Mouse (Mus musculus): ENCODE data around the gene Gmppa. TPM values are rescaled to one million over a fixed set of nuclear protein-coding genes. Genes with fewer than 3 reads are reported as not detected.

Gene Gmppa
- polyA plus RNA-seq (2015; fragmentation: Nextera tagmentation; extraction: Ambion mirVana), result 53.7 and 62.7 TPM in 2 replicates

DNA sequence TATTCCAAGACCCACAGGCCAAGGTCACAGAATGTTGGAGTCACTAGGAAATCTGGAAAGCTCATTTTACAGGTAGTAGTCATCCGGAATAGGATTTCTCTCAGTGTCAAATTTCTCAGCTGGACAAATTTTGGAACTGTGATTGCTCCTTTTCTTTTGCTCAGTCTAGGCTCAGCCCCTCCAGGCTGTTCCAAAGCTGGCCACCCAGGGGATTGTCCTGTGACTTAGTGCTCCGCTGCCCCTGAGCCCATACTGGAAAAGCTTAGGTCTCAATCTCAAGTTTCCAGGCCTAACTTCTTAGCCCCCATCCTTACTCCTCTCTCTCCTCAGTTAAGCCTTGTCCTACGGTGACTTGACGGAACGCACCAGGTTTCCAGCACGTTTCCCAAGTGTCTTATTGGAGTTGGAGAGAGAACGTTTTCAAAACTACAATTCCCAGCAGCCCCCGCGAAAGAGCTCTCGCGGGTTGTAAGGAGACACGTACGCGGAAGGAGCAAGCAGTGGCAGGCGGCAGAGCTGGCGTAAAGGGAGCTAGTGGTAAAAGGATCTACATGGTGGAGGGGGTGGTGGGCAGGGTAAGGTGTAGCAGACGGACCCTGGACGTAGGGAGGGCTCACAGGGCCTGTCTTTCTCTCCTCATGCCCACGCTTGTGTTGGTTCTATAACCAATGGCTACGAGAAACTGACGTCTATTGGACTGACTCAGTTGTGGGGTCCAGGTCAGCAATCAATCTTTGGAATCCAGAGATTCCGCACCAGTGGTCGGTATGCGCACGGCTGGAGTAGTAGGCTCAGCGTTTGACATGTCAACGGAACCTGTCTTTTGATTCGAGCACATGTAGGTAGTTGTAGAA is at the start of gene Gmppa:
Gene Gmppa (plus strand): TSS at position 456 of the 854 bp plus-strand sequence.
- H3K4me1 ChIP-seq, result peaks cover 14% of the 10 kb centered on the region
- peak within 1 kb of the TSS; percentile 77 for H3K9ac ChIP-seq
- peak; percentile 92 for ATAC-seq
- H3K4me3 ChIP-seq, result peak within 1 kb of the TSS; percentile 57
- H3K27ac ChIP-seq, result no peak within 1 kb of the TSS; the same call in 1 of the 2 replicates
- peaks cover 5% of the 10 kb centered on the region for H3K36me3 ChIP-seq (ENCODE audit: poor library complexity, severe bottlenecking)
- H3K27me3 ChIP-seq, result peaks cover 8% of the 10 kb centered on the region
- 7% methylated on average over 28 of the region's 28 CpGs for WGBS
- no peaks in the 10 kb centered on the region for H3K9me3 ChIP-seq (replicated peaks)
- peak within 1 kb of the TSS; percentile 80 for H3K4me2 ChIP-seq

DNA sequence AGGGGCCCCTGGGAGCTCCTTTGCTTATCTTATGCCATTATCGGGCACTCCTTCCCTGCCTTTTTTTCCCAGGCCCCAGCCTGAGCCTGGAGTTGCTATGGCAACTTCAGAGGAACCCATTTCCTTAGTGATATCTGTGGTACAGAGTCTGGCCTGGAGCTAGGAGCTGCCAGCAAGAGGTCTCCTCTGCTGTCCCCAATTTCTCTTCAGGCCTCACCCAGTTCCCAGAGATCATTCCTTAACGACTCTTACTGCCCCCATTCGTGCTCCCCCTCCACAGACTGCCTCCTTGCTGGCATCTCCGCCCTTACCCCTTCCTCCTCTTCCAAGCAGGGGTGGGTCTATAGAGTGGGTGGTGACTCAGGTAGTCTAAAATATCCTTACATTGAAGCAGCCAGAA is 49.6 kb upstream of the Gmppa start:
- Histone ChIP-seq H3K27me3 (peaks cover 78% of the 10 kb centered on the region), H3K27ac (no peak overlapping the region), H3K9ac (peak overlapping the region; percentile 16; the same call in 1 of the 2 replicates), H3K4me1 (peaks cover 49% of the 10 kb centered on the region), H3K4me3 (no peak overlapping the region), H3K4me2 (0 out of 2 replicates have a peak overlapping the region, but pooled peaks have one; percentile 7), H3K36me3 (ENCODE audit: poor library complexity, severe bottlenecking) (no peaks in the 10 kb centered on the region), H3K9me3 (replicated peaks) (no peaks in the 10 kb centered on the region)
- no peak for ATAC-seq
- 31% methylated on average over 4 of the region's 4 CpGs for WGBS

DNA sequence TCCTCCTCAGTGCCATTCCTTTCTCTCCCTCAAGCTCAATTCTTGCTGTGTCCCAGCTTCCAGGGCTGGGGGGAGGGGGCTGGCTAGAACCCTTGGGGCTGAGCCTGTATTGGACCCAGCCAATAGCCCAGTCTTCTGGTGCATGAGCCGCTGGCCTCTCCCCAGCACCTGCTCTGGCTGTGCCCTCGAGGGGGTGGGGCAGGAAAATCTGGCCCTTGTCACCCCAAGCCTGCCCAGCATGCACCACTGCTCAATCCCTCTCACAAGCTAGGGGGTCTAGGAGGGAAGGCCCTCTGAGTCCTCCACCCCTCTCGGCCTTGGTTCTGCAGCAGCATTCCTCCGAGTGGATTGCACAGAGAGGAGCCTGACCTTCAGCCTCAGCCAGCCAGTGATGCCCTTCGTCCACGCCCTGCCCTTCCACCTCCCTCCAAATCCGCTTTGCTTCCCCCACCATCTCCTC is 48.2 kb upstream of the Gmppa start:
- H3K9ac ChIP-seq, result peak overlapping the region; percentile 50; the same call in 1 of the 2 replicates
- H3K27me3 ChIP-seq, result peaks cover 81% of the 10 kb centered on the region
- H3K4me2 ChIP-seq, result peak overlapping the region; percentile 58
- ATAC-seq, result no peak
- H3K27ac ChIP-seq, result no peak overlapping the region
- 14% methylated on average over 7 of the region's 7 CpGs for WGBS
- H3K36me3 ChIP-seq (ENCODE audit: poor library complexity, severe bottlenecking), result no peaks in the 10 kb centered on the region
- H3K9me3 ChIP-seq (replicated peaks), result no peaks in the 10 kb centered on the region
- H3K4me3 ChIP-seq, result peak overlapping the region; percentile 34; the same call in 1 of the 2 replicates
- H3K4me1 ChIP-seq, result peaks cover 40% of the 10 kb centered on the region

GRCm38 (mm10) chr1:75387929-75388897 is 47.5 kb upstream of the Gmppa start:
- peak overlapping the region; percentile 34 for H3K4me3 ChIP-seq
- H3K4me1 ChIP-seq, result peaks cover 40% of the 10 kb centered on the region
- 2% methylated on average over 91 of the region's 94 CpGs for WGBS
- no peaks in the 10 kb centered on the region for H3K9me3 ChIP-seq (replicated peaks)
- peaks cover 74% of the 10 kb centered on the region for H3K27me3 ChIP-seq
- peak overlapping the region; percentile 58 for H3K4me2 ChIP-seq
- no peak overlapping the region for H3K27ac ChIP-seq
- peak overlapping the region; percentile 50 for H3K9ac ChIP-seq
- no peaks in the 10 kb centered on the region for H3K36me3 ChIP-seq (ENCODE audit: poor library complexity, severe bottlenecking)
- ATAC-seq, result no peak

DNA sequence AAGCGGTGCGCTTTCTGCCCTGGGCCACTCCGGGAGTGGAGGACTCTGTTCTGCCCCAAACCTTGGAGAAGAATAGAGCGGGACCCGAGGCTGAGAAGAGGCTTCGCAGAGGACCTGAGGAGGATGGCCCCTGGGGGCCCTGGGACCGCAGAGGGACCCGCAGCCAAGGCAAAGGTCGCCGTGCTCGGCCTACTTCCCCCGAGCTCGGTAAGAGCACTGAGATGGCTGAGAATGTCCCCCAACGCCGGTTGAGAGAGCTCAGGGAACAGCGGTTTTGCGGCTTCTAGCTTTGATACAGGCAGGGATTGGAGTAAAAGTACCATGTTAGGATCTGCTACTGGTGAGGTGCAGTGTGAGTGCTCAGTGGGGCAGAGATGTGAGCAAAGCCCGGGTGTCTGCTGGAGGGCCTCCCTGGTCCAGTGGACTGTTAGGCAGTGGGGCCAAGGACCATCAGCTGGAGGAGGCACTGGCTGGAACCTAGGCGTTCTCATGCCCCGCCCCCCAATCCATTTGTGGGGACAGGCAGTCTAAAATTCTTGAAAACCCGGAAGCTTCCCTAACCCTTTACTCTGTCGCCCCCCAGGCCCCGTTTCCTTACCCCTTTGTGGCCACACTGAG is 46.7 kb upstream of the Gmppa start:
- H3K27me3 ChIP-seq, result peaks cover 70% of the 10 kb centered on the region

GRCm38 (mm10) chr1:75393139-75393538 is 42.6 kb upstream of the Gmppa start:
- WGBS, result 51% methylated on average over 9 of the region's 9 CpGs
- Histone ChIP-seq H3K27ac (peak overlapping the region; percentile 55; the same call in 1 of the 2 replicates), H3K9me3 (replicated peaks) (no peaks in the 10 kb centered on the region), H3K27me3 (peaks cover 31% of the 10 kb centered on the region), H3K4me1 (peaks cover 20% of the 10 kb centered on the region), H3K9ac (no peak overlapping the region), H3K4me2 (no peak overlapping the region), H3K4me3 (no peak overlapping the region), H3K36me3 (ENCODE audit: poor library complexity, severe bottlenecking) (no peaks in the 10 kb centered on the region)
- no peak for ATAC-seq

More for the DNA sequence above, 46.7 kb upstream of the Gmppa start:
- 20% methylated on average over 23 of the region's 23 CpGs for WGBS
- H3K9ac ChIP-seq, result peak overlapping the region; percentile 50; the same call in 1 of the 2 replicates
- no peak for ATAC-seq
- no peaks in the 10 kb centered on the region for H3K9me3 ChIP-seq (replicated peaks)
- no peaks in the 10 kb centered on the region for H3K36me3 ChIP-seq (ENCODE audit: poor library complexity, severe bottlenecking)
- no peak overlapping the region for H3K27ac ChIP-seq
- peaks cover 48% of the 10 kb centered on the region for H3K4me1 ChIP-seq
- H3K4me3 ChIP-seq, result peak overlapping the region; percentile 34
- peak overlapping the region; percentile 58 for H3K4me2 ChIP-seq

- H3K27me3 ChIP-seq, result peaks cover 24% of the 10 kb centered on the region
- no peaks in the 10 kb centered on the region for H3K9me3 ChIP-seq (replicated peaks)
- no peak overlapping the region for H3K4me3 ChIP-seq
- peaks cover 20% of the 10 kb centered on the region for H3K4me1 ChIP-seq
- peak overlapping the region; percentile 55 for H3K27ac ChIP-seq
- H3K4me2 ChIP-seq, result no peak overlapping the region
- ATAC-seq, result no peak
- no peaks in the 10 kb centered on the region for H3K36me3 ChIP-seq (ENCODE audit: poor library complexity, severe bottlenecking)
- 0 out of 2 replicates have a peak overlapping the region, but pooled peaks have one; percentile 36 for H3K9ac ChIP-seq
- 82% methylated on average over 3 of the region's 3 CpGs for WGBS
Observed at GRCm38 (mm10) chr1:75393846-75394245, 41.9 kb upstream of the Gmppa start.

DNA sequence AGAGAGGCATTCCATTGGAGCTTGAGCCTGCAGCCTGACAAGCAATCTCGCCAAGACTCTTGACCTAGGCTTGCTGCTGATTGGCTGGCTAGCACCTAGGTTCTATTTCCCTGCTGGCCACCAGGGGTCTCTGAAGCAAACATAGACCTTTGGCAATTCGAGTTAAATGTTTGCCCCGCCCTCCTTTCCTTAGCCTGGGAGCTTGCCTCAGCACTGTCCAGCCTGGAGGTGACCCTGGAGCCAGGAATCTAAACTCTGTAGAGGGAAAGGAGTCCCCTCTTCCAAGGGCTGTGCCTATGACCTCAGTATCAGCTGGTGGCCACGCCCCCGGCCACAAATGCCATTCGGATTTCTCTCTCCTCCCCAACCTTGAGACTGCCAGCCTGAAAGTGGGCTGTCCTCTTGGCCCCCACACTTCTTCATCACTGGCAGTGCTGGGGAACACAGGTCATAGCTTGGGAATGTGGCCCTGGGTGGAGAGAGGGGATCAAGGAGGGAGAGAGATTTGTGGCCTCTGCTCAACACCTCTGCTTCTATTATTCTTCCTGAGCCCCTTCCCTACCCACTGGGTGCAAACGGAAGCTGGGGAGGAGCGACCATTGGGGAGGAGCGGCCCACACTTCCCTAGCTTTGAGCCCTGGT is 36.8 kb upstream of the Gmppa start:
- Histone ChIP-seq H3K9ac (no peak overlapping the region), H3K4me3 (no peak overlapping the region), H3K9me3 (replicated peaks) (no peaks in the 10 kb centered on the region), H3K4me1 (peaks cover 28% of the 10 kb centered on the region), H3K27me3 (no peaks in the 10 kb centered on the region), H3K36me3 (ENCODE audit: poor library complexity, severe bottlenecking) (no peaks in the 10 kb centered on the region), H3K4me2 (no peak overlapping the region), H3K27ac (peak overlapping the region; percentile 59)
- ATAC-seq, result peak; percentile 67
- 13% methylated on average over 9 of the region's 9 CpGs for WGBS

DNA sequence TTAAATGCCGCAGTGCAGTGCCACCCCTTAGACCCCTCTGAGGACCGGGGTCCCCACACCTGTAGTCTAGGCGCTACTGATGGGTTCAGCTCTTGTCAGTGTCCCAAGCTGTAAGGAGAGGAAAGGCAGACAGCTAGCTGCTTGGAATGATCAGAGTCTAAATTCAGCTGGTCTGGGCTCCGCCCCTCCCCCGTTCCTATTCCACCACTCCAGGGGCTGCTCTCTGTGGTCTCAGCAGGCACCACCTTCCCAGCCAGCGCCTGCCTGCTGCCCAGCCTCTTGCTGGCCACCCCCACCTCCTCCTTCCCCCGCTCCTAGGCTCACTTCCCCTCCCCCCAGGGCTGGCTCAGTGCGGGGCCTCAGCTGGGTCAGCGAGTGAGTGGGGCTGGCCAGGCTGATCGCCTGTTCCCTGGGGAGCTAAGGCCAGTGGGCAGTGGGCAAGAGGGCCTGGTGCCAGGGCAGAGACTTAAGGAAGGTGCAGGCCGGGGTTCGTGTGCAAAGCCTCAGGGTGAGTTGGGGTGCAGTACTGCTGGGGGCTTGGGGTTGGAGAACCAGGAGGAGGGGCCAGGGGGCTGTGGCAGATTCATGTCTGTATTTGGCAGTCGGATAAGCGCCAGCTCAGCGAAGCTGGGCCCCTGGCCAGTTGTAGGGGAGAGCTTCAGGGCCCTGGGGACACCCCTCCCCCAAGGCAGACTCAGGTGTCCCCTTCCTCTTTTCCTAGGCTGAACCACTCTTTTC is 35.8 kb upstream of the Gmppa start:
- H3K36me3 ChIP-seq (ENCODE audit: poor library complexity, severe bottlenecking), result peaks cover 2% of the 10 kb centered on the region; the same call in 1 of the 2 replicates
- ATAC-seq, result peak; percentile 61
- no peak overlapping the region for H3K4me3 ChIP-seq
- H3K9ac ChIP-seq, result peak overlapping the region; percentile 32
- H3K4me2 ChIP-seq, result peak overlapping the region; percentile 46
- no peaks in the 10 kb centered on the region for H3K9me3 ChIP-seq (replicated peaks)
- peak overlapping the region; percentile 59 for H3K27ac ChIP-seq
- no peaks in the 10 kb centered on the region for H3K27me3 ChIP-seq
- WGBS, result 5% methylated on average over 14 of the region's 15 CpGs
- H3K4me1 ChIP-seq, result peaks cover 26% of the 10 kb centered on the region

DNA sequence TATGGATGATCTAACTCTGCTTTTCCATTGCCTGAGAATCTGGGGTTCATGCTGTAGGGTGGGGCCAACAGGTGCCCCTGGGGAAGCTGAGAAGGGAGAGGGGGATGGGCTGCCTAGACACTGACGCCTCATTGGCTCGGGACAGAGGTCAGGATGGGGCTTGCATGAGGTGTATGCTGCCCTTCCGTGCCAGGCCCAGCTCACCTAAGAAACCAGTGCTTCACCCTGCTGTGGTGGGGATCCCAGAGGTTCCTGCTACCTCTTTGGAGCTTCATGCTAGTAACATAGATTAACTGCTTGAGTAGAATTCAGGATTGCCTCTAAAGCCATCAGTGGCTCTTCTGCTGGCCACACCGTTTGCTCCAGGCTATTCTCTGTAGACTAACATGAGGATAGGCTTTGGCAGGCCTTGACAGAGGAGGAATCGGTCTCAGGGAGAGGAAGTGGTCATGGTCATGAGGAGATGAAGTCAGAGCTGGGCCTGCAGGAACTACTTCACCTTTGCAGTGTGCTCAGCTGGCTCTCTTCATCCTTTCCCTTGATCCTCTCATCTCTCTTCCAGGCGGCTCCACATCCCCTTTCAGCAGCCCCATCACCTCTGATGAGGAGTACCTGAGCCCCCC is 35.1 kb upstream of the Gmppa start:
- H3K36me3 ChIP-seq (ENCODE audit: poor library complexity, severe bottlenecking), result peaks cover 4% of the 10 kb centered on the region; the same call in 1 of the 2 replicates
- no peaks in the 10 kb centered on the region for H3K9me3 ChIP-seq (replicated peaks)
- H3K27ac ChIP-seq, result no peak overlapping the region
- peak overlapping the region; percentile 46 for H3K4me2 ChIP-seq
- peaks cover 26% of the 10 kb centered on the region for H3K4me1 ChIP-seq
- WGBS, result 46% methylated on average over 6 of the region's 6 CpGs
- no peaks in the 10 kb centered on the region for H3K27me3 ChIP-seq
- H3K9ac ChIP-seq, result no peak overlapping the region
- H3K4me3 ChIP-seq, result no peak overlapping the region
- ATAC-seq, result no peak

Measured in forebrain, embryonic 13.5 days (tissue).